Mouse (Mus musculus): ENCODE data around the gene Cyp46a1.

- TF ChIP-seq CTCF (IDR thresholded peaks at IDR 0.05; ENCODE audit: borderline replicate concordance, insufficient read depth, low read length), result peak; percentile 38; the same call in 1 of the 2 replicates
- no peak for TF ChIP-seq POLR2A (IDR thresholded peaks at IDR 0.05; ENCODE audit: low read depth, low read length)
These were observed 4.5 kb downstream of the Cyp46a1 start for GRCm38 (mm10) chr12:108338572-108339190.

All from embryonic fibroblast, embryonic 13.5 days (primary cell).